Mouse (Mus musculus): ENCODE measurements around the gene March1. TPM values are rescaled to one million over a fixed set of nuclear protein-coding genes. Genes with fewer than 3 reads are reported as not detected.

Gene March1
- total and polyA plus RNA-seq, 2 experiments, result 0.44 to 4.4 TPM

DNA sequence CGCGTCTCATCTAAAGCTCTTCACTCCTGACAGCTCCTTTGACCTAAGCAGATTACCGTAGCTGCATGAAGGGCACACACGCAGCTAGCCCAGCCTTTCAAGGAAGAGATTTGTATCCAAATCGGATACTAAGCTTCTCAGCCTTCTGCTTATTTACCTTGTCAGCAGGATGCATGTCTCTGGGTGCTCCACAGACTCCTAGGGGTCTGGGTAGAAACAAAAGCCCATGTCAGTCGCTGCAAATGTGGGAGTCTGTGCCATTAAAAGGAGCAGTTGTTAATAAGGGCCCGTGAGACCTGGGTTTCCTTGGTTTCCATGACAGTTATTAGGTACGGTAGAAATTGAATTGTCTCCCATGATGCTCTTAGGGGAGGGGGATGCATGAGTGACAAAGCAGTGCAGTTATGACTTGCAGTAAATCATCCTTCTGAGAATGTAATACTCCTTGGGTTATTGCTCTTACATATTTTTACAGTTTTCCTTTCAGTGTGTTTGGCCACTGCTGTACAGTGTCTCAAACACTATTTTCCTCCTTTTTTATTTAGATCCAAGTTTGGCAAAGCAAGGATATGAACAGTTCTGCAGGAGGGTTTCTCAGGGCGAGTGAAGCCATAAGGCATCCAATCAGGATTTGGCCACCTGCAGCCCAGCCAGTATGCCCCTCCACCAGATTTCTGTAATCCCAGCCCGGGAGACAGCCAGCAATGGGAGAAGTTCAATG lies 349.0 kb downstream of the March1 start:
- Histone ChIP-seq H3K36me3 (ENCODE audit: control insufficient read depth, insufficient read depth, low read length) (no peaks in the 10 kb centered on the region), H3K4me3 (ENCODE audit: insufficient read depth, low read depth, low read length) (no peak overlapping the region), H3K27ac (replicated peaks; ENCODE audit: insufficient read depth, low read depth, low read length) (no peak overlapping the region), H3K27me3 (ENCODE audit: control insufficient read depth, insufficient read depth, low read length) (no peaks in the 10 kb centered on the region), H3K9ac (ENCODE audit: low read depth, low read length) (no peak overlapping the region), H3K79me2 (ENCODE audit: control insufficient read depth, insufficient read depth, low read length) (no peaks in the 10 kb centered on the region), H3K4me1 (ENCODE audit: control insufficient read depth, insufficient read depth, low read length) (no peaks in the 10 kb centered on the region)
- DNase-seq (ENCODE audit: extremely low read depth, low read depth, low spot score), result no peak
- WGBS, result 12% methylated on average over 10 of the region's 10 CpGs
- no peak for TF ChIP-seq POLR2A (IDR thresholded peaks at IDR 0.05; ENCODE audit: extremely low read depth, insufficient read depth, low read length)
- TF ChIP-seq CTCF (IDR thresholded peaks at IDR 0.05; ENCODE audit: low read depth, low read length), result no peak

DNA sequence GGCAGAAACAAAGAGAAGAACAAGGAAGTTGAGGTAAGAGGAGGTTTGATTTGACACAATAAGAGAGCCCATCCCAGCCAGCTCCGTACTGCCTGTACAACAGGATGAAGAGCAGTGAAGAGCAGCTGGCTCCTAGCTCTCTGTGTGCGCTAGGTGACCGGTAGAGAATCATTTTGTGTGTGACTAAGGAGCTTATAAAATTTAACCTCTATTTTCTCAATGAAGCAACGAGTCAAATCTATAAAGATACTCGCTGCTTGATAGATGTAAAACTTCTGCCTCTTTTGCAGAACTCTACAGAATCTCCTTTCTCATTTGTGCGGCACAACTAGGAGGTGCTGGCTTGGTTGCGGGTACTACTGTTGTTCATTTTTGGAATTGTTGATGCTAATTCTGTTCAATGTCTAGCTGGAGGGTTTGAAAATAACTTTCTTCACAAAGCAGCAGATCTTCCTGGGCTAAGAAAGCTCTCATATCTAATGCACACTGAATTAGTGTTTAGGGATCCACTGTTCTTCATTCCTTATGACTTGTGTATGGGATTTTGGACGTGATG lies 349.6 kb downstream of the March1 start:
- DNase-seq (ENCODE audit: extremely low read depth, low read depth, low spot score), result no peak
- no peaks in the 10 kb centered on the region for H3K79me2 ChIP-seq (ENCODE audit: control insufficient read depth, insufficient read depth, low read length)
- no peak overlapping the region for H3K9ac ChIP-seq (ENCODE audit: low read depth, low read length)
- no peak overlapping the region for H3K27ac ChIP-seq (replicated peaks; ENCODE audit: insufficient read depth, low read depth, low read length)
- H3K36me3 ChIP-seq (ENCODE audit: control insufficient read depth, insufficient read depth, low read length), result no peaks in the 10 kb centered on the region
- H3K4me3 ChIP-seq (ENCODE audit: insufficient read depth, low read depth, low read length), result no peak overlapping the region
- TF ChIP-seq CTCF (IDR thresholded peaks at IDR 0.05; ENCODE audit: low read depth, low read length) (no peak), POLR2A (IDR thresholded peaks at IDR 0.05; ENCODE audit: extremely low read depth, insufficient read depth, low read length) (no peak)
- H3K27me3 ChIP-seq (ENCODE audit: control insufficient read depth, insufficient read depth, low read length), result no peaks in the 10 kb centered on the region
- H3K4me1 ChIP-seq (ENCODE audit: control insufficient read depth, insufficient read depth, low read length), result no peaks in the 10 kb centered on the region
- WGBS, result 62% methylated on average over 8 of the region's 8 CpGs

DNA sequence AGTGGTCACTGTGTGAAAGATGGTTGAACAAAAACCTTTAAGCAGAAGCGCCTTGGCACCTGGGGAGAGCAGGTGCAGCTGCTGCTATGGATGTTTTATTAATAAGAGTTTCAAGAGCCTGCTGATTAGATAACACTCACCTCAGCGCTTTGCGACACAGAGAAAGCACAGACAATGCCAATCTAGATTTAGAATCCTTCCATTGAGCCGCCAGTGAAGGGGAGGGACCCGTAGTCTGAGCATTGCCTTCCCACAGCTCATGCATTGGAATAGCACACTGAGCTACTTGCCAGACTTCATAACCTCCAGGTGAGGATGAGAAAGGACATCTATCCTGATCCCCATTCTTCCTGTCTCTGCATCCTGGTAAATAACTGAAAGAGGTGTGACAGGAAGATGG lies 359.2 kb downstream of the March1 start:
- Histone ChIP-seq H3K27ac (replicated peaks; ENCODE audit: insufficient read depth, low read depth, low read length) (no peak overlapping the region), H3K4me1 (ENCODE audit: control insufficient read depth, insufficient read depth, low read length) (no peaks in the 10 kb centered on the region), H3K9ac (ENCODE audit: low read depth, low read length) (no peak overlapping the region), H3K27me3 (ENCODE audit: control insufficient read depth, insufficient read depth, low read length) (no peaks in the 10 kb centered on the region), H3K36me3 (ENCODE audit: control insufficient read depth, insufficient read depth, low read length) (no peaks in the 10 kb centered on the region), H3K79me2 (ENCODE audit: control insufficient read depth, insufficient read depth, low read length) (no peaks in the 10 kb centered on the region), H3K4me3 (ENCODE audit: insufficient read depth, low read depth, low read length) (no peak overlapping the region)
- WGBS, result 76% methylated on average over 5 of the region's 5 CpGs
- no peak for DNase-seq (ENCODE audit: extremely low read depth, low read depth, low spot score)
- no peak for TF ChIP-seq CTCF (IDR thresholded peaks at IDR 0.05; ENCODE audit: low read depth, low read length)

DNA sequence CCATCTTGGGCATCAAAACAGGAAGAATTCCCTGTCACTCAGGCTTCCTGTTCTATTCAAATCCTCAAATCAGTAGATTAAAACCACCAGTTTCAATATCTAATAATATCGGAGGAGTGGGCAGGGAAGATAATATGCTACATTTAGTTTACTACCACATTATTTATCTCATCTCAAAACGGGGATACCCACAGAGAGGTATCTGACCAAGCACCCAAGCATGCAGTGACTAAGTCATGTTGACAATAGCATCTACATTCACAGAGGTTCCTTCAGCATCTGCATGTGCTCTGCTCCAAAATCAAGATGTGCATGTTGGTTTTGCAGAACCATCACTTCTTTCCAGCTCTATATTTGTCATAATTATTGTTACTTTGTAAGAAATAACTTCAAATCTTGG lies 364.3 kb downstream of the March1 start:
- no peaks in the 10 kb centered on the region for H3K4me1 ChIP-seq (ENCODE audit: control insufficient read depth, insufficient read depth, low read length)
- TF ChIP-seq CTCF (IDR thresholded peaks at IDR 0.05; ENCODE audit: low read depth, low read length) (no peak), POLR2A (IDR thresholded peaks at IDR 0.05; ENCODE audit: extremely low read depth, insufficient read depth, low read length) (no peak)
- H3K27ac ChIP-seq (replicated peaks; ENCODE audit: insufficient read depth, low read depth, low read length), result no peak overlapping the region
- no peak overlapping the region for H3K9ac ChIP-seq (ENCODE audit: low read depth, low read length)
- no peaks in the 10 kb centered on the region for H3K27me3 ChIP-seq (ENCODE audit: control insufficient read depth, insufficient read depth, low read length)
- H3K79me2 ChIP-seq (ENCODE audit: control insufficient read depth, insufficient read depth, low read length), result no peaks in the 10 kb centered on the region
- no peak for DNase-seq (ENCODE audit: extremely low read depth, low read depth, low spot score)
- no peaks in the 10 kb centered on the region for H3K36me3 ChIP-seq (ENCODE audit: control insufficient read depth, insufficient read depth, low read length)
- 70% methylated on average over 2 of the region's 2 CpGs for WGBS
- H3K4me3 ChIP-seq (ENCODE audit: insufficient read depth, low read depth, low read length), result no peak overlapping the region

DNA sequence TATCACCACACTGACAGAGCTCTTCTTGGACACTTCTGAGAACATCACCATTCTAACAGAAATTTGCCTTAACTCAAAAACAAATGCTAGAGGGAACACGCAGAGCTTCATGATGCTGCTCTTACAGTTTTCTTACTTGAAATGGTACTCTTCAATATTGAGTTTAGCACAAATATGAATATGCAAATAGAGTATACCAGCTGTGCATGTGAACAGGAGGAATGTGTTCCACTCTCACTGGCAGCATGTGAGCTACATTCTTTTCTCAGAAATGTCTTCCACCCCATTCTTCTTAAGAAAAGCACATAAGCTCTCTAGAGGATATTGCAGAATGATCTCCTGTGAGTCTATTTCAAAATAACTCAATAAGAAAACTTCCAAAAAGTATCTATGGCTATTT lies 370.0 kb downstream of the March1 start:
- Histone ChIP-seq H3K4me1 (ENCODE audit: control insufficient read depth, insufficient read depth, low read length) (no peaks in the 10 kb centered on the region), H3K79me2 (ENCODE audit: control insufficient read depth, insufficient read depth, low read length) (no peaks in the 10 kb centered on the region), H3K36me3 (ENCODE audit: control insufficient read depth, insufficient read depth, low read length) (no peaks in the 10 kb centered on the region), H3K9ac (ENCODE audit: low read depth, low read length) (no peak overlapping the region), H3K4me3 (ENCODE audit: insufficient read depth, low read depth, low read length) (no peak overlapping the region), H3K27ac (replicated peaks; ENCODE audit: insufficient read depth, low read depth, low read length) (no peak overlapping the region), H3K27me3 (ENCODE audit: control insufficient read depth, insufficient read depth, low read length) (no peaks in the 10 kb centered on the region)
- no peak for DNase-seq (ENCODE audit: extremely low read depth, low read depth, low spot score)
- TF ChIP-seq POLR2A (IDR thresholded peaks at IDR 0.05; ENCODE audit: extremely low read depth, insufficient read depth, low read length) (no peak), CTCF (IDR thresholded peaks at IDR 0.05; ENCODE audit: low read depth, low read length) (no peak)
- 86% methylated on average over 1 of the region's 1 CpGs for WGBS

DNA sequence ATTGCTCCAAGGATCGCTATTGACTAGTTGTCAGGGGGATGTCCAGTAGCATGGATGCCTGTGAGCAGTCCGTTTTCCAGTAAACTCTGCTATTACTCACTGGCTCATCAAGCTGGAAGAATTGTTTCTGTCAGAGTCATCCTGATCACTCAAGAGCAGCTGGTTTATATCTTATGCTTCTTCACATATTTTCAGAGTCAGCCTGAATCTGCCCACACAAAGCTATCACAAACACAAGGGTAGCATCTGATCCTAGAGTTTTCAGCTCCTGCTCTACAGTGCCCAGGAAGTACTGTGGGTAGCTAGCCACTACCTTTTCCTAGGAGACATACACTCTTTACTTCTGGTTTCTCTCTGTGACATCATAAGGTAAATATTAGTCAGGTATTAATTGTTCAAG lies 405.1 kb downstream of the March1 start:
- TF ChIP-seq POLR2A (IDR thresholded peaks at IDR 0.05; ENCODE audit: extremely low read depth, insufficient read depth, low read length) (no peak), CTCF (IDR thresholded peaks at IDR 0.05; ENCODE audit: low read depth, low read length) (no peak)
- Histone ChIP-seq H3K4me3 (ENCODE audit: insufficient read depth, low read depth, low read length) (no peak overlapping the region), H3K27me3 (ENCODE audit: control insufficient read depth, insufficient read depth, low read length) (no peaks in the 10 kb centered on the region), H3K79me2 (ENCODE audit: control insufficient read depth, insufficient read depth, low read length) (no peaks in the 10 kb centered on the region), H3K9ac (ENCODE audit: low read depth, low read length) (no peak overlapping the region), H3K36me3 (ENCODE audit: control insufficient read depth, insufficient read depth, low read length) (no peaks in the 10 kb centered on the region), H3K27ac (replicated peaks; ENCODE audit: insufficient read depth, low read depth, low read length) (no peak overlapping the region), H3K4me1 (ENCODE audit: control insufficient read depth, insufficient read depth, low read length) (no peaks in the 10 kb centered on the region)
- WGBS, result 85% methylated on average over 2 of the region's 2 CpGs
- DNase-seq (ENCODE audit: extremely low read depth, low read depth, low spot score), result no peak

Data from liver, adult 2 months (tissue).